Mouse (Mus musculus): ENCODE data around the gene Fndc5. TPM values are rescaled to one million over a fixed set of nuclear protein-coding genes. Genes with fewer than 3 reads are reported as not detected.

Fndc5 gene
- polyA plus RNA-seq, 1 experiment = 2.7 TPM

DNA sequence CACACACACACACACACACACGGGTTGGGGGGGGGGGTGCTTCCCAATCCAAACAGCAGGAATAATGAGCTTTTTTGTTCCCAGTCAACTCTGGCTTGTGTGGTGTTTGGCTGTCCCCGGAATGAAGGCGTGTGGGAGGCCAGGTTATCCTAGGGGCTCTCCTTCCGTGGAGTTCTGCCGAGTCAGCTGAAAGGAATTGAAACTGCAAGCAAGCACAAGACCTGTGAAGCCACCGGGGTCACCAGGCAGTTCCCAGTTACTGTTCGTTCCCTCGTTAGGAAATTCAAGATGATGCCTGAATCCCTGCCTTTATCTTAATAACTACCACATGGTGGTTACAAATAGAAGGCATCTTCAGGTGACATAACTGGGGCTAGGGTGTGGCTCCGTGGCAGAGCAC is 7.4 kb upstream of the Fndc5 start:
- TF ChIP-seq POLR2A (IDR thresholded peaks at IDR 0.05; ENCODE audit: borderline replicate concordance, control insufficient read depth, low read depth, low read length) = no peak
- TF ChIP-seq CTCF (IDR thresholded peaks at IDR 0.05; ENCODE audit: control insufficient read depth, insufficient read depth, low read length) = no peak
- no peak overlapping the region for H3K4me3 ChIP-seq (replicated peaks; ENCODE audit: control insufficient read depth, low read depth, low read length)
- 60% methylated on average over 9 of the region's 9 CpGs for WGBS
- no peaks in the 10 kb centered on the region for H3K4me1 ChIP-seq (ENCODE audit: control insufficient read depth, insufficient read depth, low read length)
- no peak overlapping the region for H3K27ac ChIP-seq (ENCODE audit: control insufficient read depth, insufficient read depth, low read depth, low read length, poor library complexity)

DNA sequence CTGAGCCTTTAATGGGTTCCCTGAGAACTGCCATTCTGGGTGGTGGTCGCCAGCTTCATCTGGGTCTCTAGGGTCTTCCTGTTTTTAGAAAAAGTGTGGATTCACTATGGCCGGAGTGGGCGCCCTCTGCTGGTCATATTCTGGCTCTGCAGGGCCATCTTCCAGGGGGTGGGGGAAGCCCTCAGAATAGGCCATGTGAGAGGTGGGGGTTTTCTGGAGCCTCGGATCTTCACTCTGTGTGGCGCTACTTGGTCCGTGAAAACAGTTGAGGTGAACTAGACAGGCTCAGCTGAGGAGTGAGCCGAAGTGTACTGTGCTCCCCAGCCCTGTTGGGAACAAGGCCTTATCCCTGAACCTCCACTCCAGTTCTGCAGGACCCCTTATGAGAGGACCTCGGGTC is 6.7 kb upstream of the Fndc5 start:
- TF ChIP-seq POLR2A (IDR thresholded peaks at IDR 0.05; ENCODE audit: borderline replicate concordance, control insufficient read depth, low read depth, low read length) (no peak), CTCF (IDR thresholded peaks at IDR 0.05; ENCODE audit: control insufficient read depth, insufficient read depth, low read length) (peak; percentile 70)
- Histone ChIP-seq H3K4me1 (ENCODE audit: control insufficient read depth, insufficient read depth, low read length) (no peaks in the 10 kb centered on the region), H3K27ac (ENCODE audit: control insufficient read depth, insufficient read depth, low read depth, low read length, poor library complexity) (no peak overlapping the region), H3K4me3 (replicated peaks; ENCODE audit: control insufficient read depth, low read depth, low read length) (no peak overlapping the region)
- WGBS = 4% methylated on average over 8 of the region's 8 CpGs

DNA sequence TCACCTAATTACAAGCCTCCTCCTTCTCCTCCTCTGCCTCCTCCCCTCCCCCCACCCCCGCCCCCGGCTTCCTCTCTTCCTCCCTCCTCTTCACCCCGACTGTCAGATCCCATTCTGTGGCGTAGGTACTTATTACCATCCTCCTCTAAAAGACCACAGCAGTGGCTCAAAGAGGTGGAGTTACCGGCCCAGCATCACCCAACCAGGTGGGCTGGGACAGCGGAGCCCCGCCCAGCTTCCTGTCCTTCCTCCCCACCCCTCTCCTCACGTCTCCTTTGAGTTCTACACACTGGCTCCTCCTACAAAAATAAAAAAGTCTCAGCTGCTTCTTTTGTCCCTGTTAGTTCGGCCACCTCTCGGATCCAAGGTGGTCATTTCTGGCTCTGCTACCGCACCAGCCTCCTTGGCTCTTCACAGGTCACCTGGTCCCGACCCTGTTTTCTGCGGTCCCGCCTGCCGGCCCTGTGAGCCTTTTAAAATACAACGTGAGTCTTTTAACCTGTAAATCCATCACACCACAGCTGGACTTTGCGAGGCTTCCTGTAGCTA is 6.0 kb upstream of the Fndc5 start:
- TF ChIP-seq POLR2A (IDR thresholded peaks at IDR 0.05; ENCODE audit: borderline replicate concordance, control insufficient read depth, low read depth, low read length) = no peak
- TF ChIP-seq CTCF (IDR thresholded peaks at IDR 0.05; ENCODE audit: control insufficient read depth, insufficient read depth, low read length) = no peak
- Histone ChIP-seq H3K27ac (ENCODE audit: control insufficient read depth, insufficient read depth, low read depth, low read length, poor library complexity) (no peak overlapping the region), H3K4me3 (replicated peaks; ENCODE audit: control insufficient read depth, low read depth, low read length) (no peak overlapping the region), H3K4me1 (ENCODE audit: control insufficient read depth, insufficient read depth, low read length) (no peaks in the 10 kb centered on the region)
- WGBS = 4% methylated on average over 16 of the region's 17 CpGs

DNA sequence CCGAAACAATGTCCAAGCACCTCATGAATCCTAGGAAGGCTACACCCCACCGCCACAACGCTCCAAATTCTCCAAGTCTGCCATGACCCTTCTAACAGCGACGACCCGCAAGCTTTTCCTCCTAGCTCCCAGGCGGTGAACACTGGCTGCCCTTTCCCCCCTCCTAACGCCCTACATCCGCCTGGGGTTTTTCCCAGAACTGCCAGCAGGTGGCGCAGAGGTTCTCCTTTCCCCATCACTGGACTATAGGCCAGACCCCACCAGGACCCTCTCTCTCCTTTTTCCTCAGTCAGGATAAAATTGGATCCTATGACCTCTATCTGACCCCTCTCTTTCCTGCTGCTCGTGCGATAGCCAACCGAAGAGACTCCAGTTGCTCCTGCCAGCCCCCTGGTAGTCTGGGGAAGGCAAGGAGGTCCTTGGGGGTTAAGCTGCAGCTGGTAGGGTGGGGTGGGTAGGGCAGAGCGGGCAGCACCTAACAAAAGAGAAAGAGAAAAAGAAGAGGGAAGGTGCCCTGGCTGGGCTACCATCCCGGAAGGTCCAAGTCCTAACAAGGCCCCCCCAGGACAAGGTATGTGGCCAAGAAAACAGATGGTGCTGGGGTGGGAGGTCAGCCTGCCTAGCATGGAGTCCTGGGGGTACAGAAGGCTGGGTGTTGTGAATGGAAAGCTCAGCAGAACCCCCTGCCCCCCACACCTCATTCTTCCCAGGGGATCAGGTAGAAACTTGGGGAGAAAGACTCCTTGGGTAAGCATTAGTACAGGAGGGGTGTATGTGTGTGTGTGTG is 1.8 kb upstream of the Fndc5 start:
- 12% methylated on average over 15 of the region's 15 CpGs for WGBS
- TF ChIP-seq POLR2A (IDR thresholded peaks at IDR 0.05; ENCODE audit: borderline replicate concordance, control insufficient read depth, low read depth, low read length) = no peak
- TF ChIP-seq CTCF (IDR thresholded peaks at IDR 0.05; ENCODE audit: control insufficient read depth, insufficient read depth, low read length) = peak; percentile 76
- Histone ChIP-seq H3K4me1 (ENCODE audit: control insufficient read depth, insufficient read depth, low read length) (no peaks in the 10 kb centered on the region; the same call in 1 of the 2 replicates), H3K4me3 (replicated peaks; ENCODE audit: control insufficient read depth, low read depth, low read length) (no peak overlapping the region), H3K27ac (ENCODE audit: control insufficient read depth, insufficient read depth, low read depth, low read length, poor library complexity) (no peak overlapping the region)

DNA sequence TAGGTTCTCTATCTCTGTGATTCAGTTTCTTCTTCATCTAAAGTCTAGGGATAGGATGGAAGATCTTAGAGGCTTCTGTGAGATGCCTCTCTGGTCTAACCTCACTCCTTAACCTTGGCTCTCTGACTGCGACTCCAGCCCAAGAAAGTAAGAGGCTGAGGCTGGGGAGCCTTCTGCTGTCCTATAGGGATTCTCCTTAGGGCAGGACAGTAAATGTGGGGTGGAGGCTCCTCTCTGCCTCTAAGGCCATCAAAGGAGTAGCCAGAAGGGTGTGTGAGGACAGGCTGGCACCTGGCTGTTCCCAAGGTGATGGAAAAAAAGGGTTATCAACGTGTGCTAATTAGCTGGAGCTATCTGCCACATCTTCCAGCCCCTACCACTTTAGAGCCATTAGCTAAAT is 1.2 kb upstream of the Fndc5 start:
- no peaks in the 10 kb centered on the region; the same call in 1 of the 2 replicates for H3K4me1 ChIP-seq (ENCODE audit: control insufficient read depth, insufficient read depth, low read length)
- no peak overlapping the region for H3K27ac ChIP-seq (ENCODE audit: control insufficient read depth, insufficient read depth, low read depth, low read length, poor library complexity)
- TF ChIP-seq POLR2A (IDR thresholded peaks at IDR 0.05; ENCODE audit: borderline replicate concordance, control insufficient read depth, low read depth, low read length) (no peak), CTCF (IDR thresholded peaks at IDR 0.05; ENCODE audit: control insufficient read depth, insufficient read depth, low read length) (no peak)
- H3K4me3 ChIP-seq (replicated peaks; ENCODE audit: control insufficient read depth, low read depth, low read length) = no peak overlapping the region
- WGBS = 58% methylated on average over 2 of the region's 2 CpGs

DNA sequence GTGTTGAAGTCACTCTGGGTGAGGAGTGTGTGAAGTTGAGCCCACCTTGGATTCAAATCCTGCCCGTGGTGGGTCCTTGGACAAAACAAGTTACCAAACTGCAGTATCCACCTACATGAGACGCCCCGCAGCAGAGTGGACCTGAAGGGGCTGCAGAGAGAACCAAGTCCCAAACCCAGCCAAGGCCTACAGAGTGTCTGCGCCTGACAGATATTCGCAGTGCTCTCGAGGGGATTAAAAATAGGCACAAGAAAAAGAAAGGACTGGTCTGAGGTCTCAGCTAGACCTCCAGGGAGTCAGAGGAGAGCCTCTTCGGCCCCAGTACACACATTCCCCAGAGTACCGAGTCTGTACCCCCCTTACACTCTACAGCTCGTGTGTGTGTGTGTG is 615 bp upstream of the Fndc5 start:
- no peaks in the 10 kb centered on the region; the same call in 1 of the 2 replicates for H3K4me1 ChIP-seq (ENCODE audit: control insufficient read depth, insufficient read depth, low read length)
- H3K27ac ChIP-seq (ENCODE audit: control insufficient read depth, insufficient read depth, low read depth, low read length, poor library complexity) = no peak overlapping the region
- TF ChIP-seq CTCF (IDR thresholded peaks at IDR 0.05; ENCODE audit: control insufficient read depth, insufficient read depth, low read length) (no peak), POLR2A (IDR thresholded peaks at IDR 0.05; ENCODE audit: borderline replicate concordance, control insufficient read depth, low read depth, low read length) (no peak)
- 39% methylated on average over 9 of the region's 9 CpGs for WGBS
- no peak overlapping the region for H3K4me3 ChIP-seq (replicated peaks; ENCODE audit: control insufficient read depth, low read depth, low read length)

DNA sequence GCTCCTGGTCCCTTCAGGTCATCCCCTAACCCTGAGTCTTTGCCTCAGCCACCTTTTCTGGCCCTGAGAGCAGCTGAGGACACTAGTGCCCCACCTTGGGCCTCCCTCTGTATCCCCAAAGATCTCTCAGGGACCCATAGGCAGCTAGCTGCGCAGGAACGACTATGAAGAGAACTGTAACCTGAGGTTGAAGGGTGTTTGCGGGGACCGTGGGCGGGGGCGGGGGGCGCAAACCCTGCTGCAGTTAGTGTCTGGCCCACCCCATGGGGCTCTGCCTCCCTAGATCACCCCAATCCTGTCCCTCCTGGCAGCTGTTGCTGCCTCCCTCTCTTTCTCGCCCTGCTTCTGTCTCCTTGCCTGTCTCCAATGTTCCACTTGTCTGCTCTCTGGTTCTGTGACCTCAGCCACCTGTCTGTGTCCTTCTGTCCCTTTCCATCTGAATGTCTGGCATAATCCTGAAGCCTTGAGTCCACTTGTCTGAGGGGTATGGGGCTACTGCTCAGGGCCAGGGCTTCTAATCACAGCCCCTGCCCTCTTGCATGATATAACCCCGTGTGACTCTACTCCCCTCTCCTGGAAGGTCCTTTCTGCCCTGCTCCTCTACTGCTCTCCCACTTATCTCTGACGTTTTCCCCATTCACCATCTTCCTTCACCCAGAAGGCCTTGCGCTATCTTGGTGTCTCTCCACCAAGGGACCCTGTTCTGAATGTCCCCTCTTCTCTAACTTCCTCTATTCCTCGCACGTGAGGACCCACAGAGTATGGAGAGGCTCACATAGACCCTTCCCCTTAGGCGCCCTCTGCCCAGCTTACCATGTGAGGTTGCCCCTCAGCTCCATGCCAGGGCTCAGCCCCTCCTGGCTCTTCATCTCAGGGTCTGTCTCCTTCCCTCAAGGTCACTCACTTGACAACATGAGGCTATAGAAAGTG is 858 bp downstream of the Fndc5 start:
- no peak overlapping the region for H3K27ac ChIP-seq (ENCODE audit: control insufficient read depth, insufficient read depth, low read depth, low read length, poor library complexity)
- WGBS = 61% methylated on average over 14 of the region's 14 CpGs
- TF ChIP-seq POLR2A (IDR thresholded peaks at IDR 0.05; ENCODE audit: borderline replicate concordance, control insufficient read depth, low read depth, low read length) (no peak), CTCF (IDR thresholded peaks at IDR 0.05; ENCODE audit: control insufficient read depth, insufficient read depth, low read length) (no peak)
- H3K4me3 ChIP-seq (replicated peaks; ENCODE audit: control insufficient read depth, low read depth, low read length) = no peak overlapping the region
- no peaks in the 10 kb centered on the region; the same call in 1 of the 2 replicates for H3K4me1 ChIP-seq (ENCODE audit: control insufficient read depth, insufficient read depth, low read length)

DNA sequence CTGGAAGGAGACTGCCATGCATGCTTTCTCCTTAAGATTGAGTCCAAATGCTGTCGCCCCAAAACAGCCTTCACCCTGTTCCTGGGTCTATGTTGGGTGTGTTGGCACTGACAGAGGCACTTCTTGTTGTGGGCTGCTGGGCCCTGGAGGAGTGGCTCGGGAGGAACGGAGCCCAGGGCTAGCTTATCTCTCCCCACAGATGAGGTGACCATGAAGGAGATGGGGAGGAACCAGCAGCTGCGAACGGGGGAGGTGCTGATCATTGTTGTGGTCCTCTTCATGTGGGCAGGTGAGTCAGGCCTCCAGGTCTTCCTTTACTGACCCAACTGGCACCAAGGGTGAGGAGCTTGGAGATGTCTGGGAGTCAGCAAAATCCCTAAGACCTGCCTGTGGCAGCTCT is 2.8 kb downstream of the Fndc5 start:
- H3K4me1 ChIP-seq (ENCODE audit: control insufficient read depth, insufficient read depth, low read length) = no peaks in the 10 kb centered on the region; the same call in 1 of the 2 replicates
- H3K27ac ChIP-seq (ENCODE audit: control insufficient read depth, insufficient read depth, low read depth, low read length, poor library complexity) = peak overlapping the region; percentile 24; the same call in 1 of the 2 replicates
- WGBS = 40% methylated on average over 5 of the region's 5 CpGs
- TF ChIP-seq POLR2A (IDR thresholded peaks at IDR 0.05; ENCODE audit: borderline replicate concordance, control insufficient read depth, low read depth, low read length) (no peak), CTCF (IDR thresholded peaks at IDR 0.05; ENCODE audit: control insufficient read depth, insufficient read depth, low read length) (no peak)
- no peak overlapping the region for H3K4me3 ChIP-seq (replicated peaks; ENCODE audit: control insufficient read depth, low read depth, low read length)
